Mouse (Mus musculus) 3134 (cell line): ENCODE data around the gene Tmem109.

Source experiments
- DNase-seq: peaks from one replicate; pipeline ENCODE4 v3.0.0-alpha.2; 2011; ENCODE audit warnings: low spot score; ENCODE audit not compliant: insufficient read length; ENCODE audit errors: extremely low read depth

Gene Tmem109

GRCm38 (mm10) chr19:10881426-10882154 is at the start of gene Tmem109:
Gene Tmem109 (minus strand): TSS chr19:10882001.
- DNase-seq = peak; percentile 92

DNA sequence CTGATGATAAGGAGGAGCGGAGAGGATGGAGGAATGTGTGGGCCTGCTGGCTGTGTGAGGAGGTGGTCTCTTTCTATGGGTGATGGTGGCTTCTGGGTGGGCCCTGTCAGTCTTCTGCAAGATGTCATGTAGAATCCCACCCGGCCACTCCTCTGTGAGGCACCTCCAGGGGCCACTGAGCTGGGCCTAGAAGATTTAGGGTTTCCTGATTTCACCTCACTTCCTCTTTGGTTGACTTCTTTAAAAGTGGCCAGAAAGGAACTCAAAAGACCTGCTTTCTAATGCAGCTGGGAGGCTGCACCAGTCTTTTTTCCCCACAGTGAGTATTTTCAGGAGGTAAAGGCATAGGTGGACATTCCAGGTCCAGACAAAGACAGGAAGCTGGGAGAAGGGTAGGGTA is 48.8 kb upstream of the Tmem109 start:
- DNase-seq = no peak

GRCm38 (mm10) chr19:10926666-10927065 is 44.9 kb upstream of the Tmem109 start:
- DNase-seq = no peak

DNA sequence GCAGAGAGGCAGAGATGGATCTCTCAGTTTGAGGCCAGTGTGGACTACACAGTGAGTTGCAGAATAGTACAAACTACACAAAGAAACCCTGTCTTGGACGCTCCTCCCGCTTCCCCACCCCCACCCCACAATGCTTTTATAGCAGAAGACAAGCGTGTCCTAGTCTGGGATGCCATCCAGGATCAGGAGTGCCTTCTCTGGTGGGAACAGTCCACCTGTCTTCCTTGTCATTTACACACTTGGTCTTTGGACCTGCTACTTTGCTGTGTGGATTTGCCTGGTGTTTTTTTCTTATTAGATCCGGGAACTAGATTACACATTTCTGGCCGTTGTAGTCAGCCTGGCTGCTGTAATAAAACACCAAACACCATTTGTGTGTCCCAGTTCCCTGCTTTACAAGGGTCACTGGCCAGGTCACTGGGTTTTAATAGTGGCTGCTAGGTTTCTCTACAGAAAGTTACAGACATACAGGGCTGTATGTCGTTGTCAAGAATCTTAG is 44.4 kb upstream of the Tmem109 start:
- no peak for DNase-seq

DNA sequence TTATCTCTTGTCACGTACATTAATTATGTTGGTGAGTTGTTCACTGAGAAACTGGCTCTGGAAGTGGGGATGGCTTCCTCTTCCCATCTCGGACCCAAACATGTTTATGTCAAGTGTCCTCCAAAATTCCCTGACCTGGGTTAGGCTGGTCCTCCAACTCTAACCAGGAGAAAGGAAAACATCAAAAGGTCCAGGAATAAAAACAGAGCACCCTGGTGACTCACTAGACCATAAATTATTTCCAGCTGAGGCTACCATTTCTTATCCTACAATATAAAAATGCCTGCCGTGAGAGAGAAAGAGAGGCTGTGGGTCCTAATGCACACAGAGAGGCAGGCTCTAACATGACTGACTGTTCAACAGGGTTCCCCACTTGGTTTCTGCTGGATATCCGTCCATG is 42.4 kb upstream of the Tmem109 start:
- DNase-seq = no peak

- no peak for DNase-seq
These were observed 39.3 kb upstream of the Tmem109 start for GRCm38 (mm10) chr19:10921058-10921457.

GRCm38 (mm10) chr19:10920532-10920931 is 38.7 kb upstream of the Tmem109 start, which contains the start of gene Zp1:
Gene Zp1 (minus strand): TSS chr19:10920632.
- no peak for DNase-seq

GRCm38 (mm10) chr19:10918321-10918991 is 36.7 kb upstream of the Tmem109 start:
- DNase-seq = no peak

GRCm38 (mm10) chr19:10916506-10916905 is 34.7 kb upstream of the Tmem109 start:
- no peak for DNase-seq

- DNase-seq = no peak
These were observed 33.1 kb upstream of the Tmem109 start for GRCm38 (mm10) chr19:10914870-10915269.

GRCm38 (mm10) chr19:10914291-10914690 is 32.5 kb upstream of the Tmem109 start:
- no peak for DNase-seq

- DNase-seq = no peak
These were observed 27.4 kb upstream of the Tmem109 start for GRCm38 (mm10) chr19:10909087-10909721.

- no peak for DNase-seq
These were observed 26.1 kb upstream of the Tmem109 start for GRCm38 (mm10) chr19:10907891-10908290.

- no peak for DNase-seq
These were observed 23.9 kb upstream of the Tmem109 start for GRCm38 (mm10) chr19:10905728-10906000.

- no peak for DNase-seq
These were observed 23.3 kb upstream of the Tmem109 start for GRCm38 (mm10) chr19:10904927-10905727.

- no peak for DNase-seq
These were observed 22.7 kb upstream of the Tmem109 start for GRCm38 (mm10) chr19:10904512-10904911.

GRCm38 (mm10) chr19:10901046-10901445 is 19.2 kb upstream of the Tmem109 start:
- no peak for DNase-seq

GRCm38 (mm10) chr19:10900315-10900714 is 18.5 kb upstream of the Tmem109 start:
- DNase-seq = no peak

- no peak for DNase-seq
These were observed 15.7 kb upstream of the Tmem109 start for GRCm38 (mm10) chr19:10897491-10897890.

- DNase-seq = no peak
These were observed 15.0 kb upstream of the Tmem109 start for GRCm38 (mm10) chr19:10896849-10897248.

DNA sequence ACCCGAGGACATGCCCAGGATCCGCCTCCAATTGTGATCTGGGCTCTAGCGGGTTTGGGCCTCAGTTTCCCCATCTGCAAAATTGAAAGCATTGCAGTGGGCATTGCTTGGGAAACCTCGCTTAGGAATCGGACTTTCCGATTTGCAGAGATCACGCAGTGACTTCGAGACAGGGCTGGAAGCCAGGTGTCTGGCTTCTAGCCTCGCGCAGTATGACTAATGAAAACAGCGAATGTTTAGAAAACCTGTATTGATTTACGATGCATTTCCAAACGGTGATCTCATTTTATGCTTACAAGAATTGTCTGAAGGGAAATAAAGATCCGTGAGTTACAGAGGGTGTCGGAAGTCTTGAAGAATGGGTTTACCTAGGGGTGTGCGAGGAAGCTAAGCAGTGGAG is 13.9 kb upstream of the Tmem109 start:
- no peak for DNase-seq
